Mouse (Mus musculus) embryonic fibroblast, embryonic 13.5 days (primary cell): ENCODE results near the gene Tuba3a. TPM values are rescaled to one million over a fixed set of nuclear protein-coding genes. Genes with fewer than 3 reads are reported as not detected.
"Not testable (repeated sequence)": the region's sequence is repeated elsewhere in the genome, so short reads cannot be mapped to it uniquely, and the experiment has no call there.

ENCODE experiments used
- H3K27ac ChIP-seq: 2 replicates; pipeline ENCODE4 v1.5.1; 2012; ENCODE audit warnings: low read length, control low read depth, inconsistent platforms; ENCODE audit not compliant: insufficient read depth
- H3K4me1 ChIP-seq: 2 replicates; pipeline ENCODE4 v1.6.1; 2011; ENCODE audit warnings: low read length; ENCODE audit not compliant: control insufficient read depth, insufficient read depth
- H3K4me3 ChIP-seq: 2 replicates; pipeline ENCODE4 v1.5.1; 2011; ENCODE audit warnings: mild to moderate bottlenecking, control low read depth, low read length; ENCODE audit not compliant: insufficient read depth
- CTCF ChIP-seq: IDR thresholded peaks from 2 replicates; pipeline ENCODE4 v1.5.1; 2011; ENCODE audit warnings: mild to moderate bottlenecking, control low read depth, low read length, moderate library complexity, borderline replicate concordance; ENCODE audit not compliant: insufficient read depth
- POLR2A ChIP-seq: IDR thresholded peaks from 2 replicates; pipeline ENCODE4 v1.6.1; 2011; ENCODE audit warnings: low read depth, mild to moderate bottlenecking, control low read depth, low read length, moderate library complexity
- polyA plus RNA-seq: library from polyadenylated mRNA; stranded (reverse); fragments of >200 nt; gene quantifications from 2 replicates; pipeline ENCODE4 v1.2.4, GENCODE M21; 2011; ENCODE audit warnings: low read depth; ENCODE audit not compliant: missing spikeins, insufficient read length

The Tuba3a gene
- polyA plus RNA-seq, 1 experiment = not detected

DNA sequence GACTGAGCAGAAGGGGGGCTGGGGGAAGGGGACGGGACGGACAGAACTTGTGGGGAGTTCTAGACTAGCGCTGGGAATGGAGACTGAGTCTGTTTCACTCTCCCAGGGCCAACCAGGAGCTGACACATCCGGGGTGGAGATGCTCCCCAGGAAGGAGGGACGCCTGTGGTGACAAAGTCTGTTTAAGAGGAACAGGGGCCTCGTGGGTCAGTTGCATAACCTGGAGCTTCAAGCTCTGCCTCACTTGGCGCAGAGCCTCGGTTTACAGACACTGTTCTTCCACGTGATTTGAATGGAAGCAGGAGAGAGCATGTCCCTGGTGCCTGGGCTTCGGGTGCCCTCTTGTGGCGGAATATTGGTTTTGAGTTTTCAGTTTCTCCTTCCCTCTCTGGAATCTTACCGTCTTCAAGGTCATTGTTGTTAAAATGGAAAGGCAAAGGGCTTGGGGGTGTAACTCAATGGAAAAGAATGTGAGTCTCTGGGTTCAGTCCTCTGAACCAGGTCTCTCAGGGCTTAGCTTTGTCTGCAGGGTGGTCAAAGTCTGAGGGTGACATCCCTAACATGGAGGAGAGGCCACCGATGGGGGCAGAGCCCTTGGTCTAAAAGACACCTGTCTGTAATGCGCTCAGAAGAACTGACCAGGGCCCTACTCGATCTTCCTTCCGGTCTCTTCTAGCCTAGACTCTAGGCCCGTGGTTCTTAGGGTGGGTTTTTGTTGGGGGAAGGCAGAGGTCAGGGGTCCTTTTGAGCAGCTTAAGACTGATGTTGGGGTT is 14.2 kb downstream of the Tuba3a start:
- no peaks in the 10 kb centered on the region for H3K4me1 ChIP-seq
- no peak overlapping the region for H3K27ac ChIP-seq
- TF ChIP-seq POLR2A = no peak
- TF ChIP-seq CTCF = peak; percentile 83; the same call in 1 of the 2 replicates
- H3K4me3 ChIP-seq = no peak overlapping the region

DNA sequence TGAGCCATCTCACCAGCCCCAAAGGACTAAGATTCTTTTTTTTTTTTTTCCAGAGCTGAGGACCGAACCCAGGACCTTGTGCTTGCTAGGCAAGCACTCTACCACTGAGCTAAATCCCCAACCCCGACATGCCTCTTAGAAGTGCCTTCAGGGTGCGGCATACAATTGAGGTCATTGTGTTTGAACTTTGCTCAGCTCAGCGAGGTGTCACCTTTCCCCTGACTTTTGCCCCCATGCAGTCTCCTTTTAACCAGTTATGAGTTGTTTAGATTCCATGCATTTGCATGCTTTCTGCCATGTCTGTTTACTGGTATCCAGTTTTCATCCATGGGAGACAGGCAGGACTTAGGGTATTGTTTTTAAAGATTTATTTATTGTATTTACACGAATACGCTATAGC is 17.0 kb downstream of the Tuba3a start:
- Histone ChIP-seq H3K27ac (no peak overlapping the region), H3K4me1 (no peaks in the 10 kb centered on the region), H3K4me3 (no peak overlapping the region)
- TF ChIP-seq CTCF (no peak), POLR2A (no peak)

DNA sequence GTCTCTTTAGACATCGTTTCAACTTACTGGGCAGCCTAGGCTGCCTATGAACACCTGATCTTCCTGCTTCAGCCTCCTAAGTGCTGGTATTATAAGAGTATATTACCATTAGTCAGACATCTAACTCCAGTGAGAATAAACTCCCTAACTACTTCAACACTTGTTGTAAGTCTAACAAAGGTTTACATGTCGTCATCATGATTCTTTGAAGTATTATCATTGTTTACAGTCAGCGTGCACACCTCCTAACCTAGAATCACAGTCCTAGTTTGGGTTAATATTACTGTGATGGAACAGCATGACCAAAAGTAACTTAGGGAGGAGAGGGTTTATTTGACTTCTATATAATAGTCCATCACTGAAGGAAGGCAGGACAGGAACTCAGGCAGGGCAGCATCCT is 18.4 kb downstream of the Tuba3a start:
- Histone ChIP-seq H3K4me1 (no peaks in the 10 kb centered on the region), H3K27ac (no peak overlapping the region), H3K4me3 (no peak overlapping the region)
- TF ChIP-seq CTCF (no peak), POLR2A (no peak)

DNA sequence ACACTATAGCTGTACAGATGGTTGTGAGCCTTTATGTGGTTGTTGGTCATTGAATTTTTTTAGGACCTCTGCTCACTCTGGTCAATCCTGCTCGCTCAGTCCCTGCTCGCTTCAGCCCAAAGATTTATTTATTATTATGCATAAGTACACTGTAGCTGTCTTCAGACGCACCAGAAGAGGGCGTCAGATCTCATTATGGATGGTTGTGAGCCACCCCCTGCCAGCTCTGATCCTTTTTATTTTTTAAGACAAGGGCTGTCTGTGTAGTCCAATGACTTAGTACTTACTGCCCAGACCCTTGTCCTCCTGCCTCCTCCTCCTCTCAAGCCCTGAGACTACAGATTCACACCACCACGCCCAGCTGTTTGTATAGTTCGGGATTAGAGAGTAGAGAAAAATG is 19.2 kb downstream of the Tuba3a start:
- not testable (repeated sequence) for H3K27ac ChIP-seq, H3K4me3 ChIP-seq, H3K4me1 ChIP-seq

DNA sequence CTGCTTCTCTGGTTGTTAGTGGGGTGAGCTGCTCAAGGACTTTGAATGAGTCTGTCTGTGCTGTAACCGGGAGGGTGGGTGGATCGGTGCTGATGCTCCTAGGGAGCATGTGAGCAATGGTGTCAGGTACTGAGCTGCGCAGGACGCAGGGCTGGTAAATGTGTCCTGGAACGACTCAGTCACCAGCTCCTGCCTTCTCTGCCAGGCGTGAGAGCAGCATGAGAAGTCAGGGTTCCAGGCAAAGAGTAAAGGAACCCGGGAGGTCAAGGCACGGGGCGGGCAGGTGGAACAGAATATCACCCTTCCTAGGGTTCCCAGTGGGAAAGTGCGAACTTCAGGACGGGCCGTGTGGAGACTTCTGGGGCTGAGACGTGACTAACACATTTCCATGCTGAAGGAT is 19.8 kb downstream of the Tuba3a start:
- no peak overlapping the region for H3K4me3 ChIP-seq
- no peak for TF ChIP-seq POLR2A
- TF ChIP-seq CTCF = no peak
- no peak overlapping the region for H3K27ac ChIP-seq
- no peaks in the 10 kb centered on the region for H3K4me1 ChIP-seq

DNA sequence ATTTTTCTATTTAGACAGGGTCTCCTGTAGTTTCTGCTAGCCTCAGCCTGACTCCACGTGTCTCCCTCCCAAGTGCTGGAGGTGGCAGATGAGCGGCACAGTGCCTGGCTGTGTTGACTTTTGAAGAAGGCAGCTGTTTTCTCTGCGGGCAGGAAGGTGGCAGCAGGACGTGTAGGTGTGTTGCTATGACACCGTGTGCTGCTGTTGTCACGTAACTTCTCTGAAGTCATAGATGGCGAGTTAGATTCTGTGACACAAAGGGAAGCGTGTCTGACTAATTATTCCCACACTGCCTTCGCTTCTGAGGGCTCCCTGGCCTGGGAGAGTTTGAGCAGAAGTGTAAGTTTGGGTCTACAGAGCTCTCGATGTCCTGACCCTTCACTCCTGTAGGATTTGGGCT is 20.6 kb downstream of the Tuba3a start:
- no peak overlapping the region for H3K4me3 ChIP-seq
- TF ChIP-seq CTCF (no peak), POLR2A (no peak)
- H3K4me1 ChIP-seq = no peaks in the 10 kb centered on the region
- H3K27ac ChIP-seq = no peak overlapping the region

DNA sequence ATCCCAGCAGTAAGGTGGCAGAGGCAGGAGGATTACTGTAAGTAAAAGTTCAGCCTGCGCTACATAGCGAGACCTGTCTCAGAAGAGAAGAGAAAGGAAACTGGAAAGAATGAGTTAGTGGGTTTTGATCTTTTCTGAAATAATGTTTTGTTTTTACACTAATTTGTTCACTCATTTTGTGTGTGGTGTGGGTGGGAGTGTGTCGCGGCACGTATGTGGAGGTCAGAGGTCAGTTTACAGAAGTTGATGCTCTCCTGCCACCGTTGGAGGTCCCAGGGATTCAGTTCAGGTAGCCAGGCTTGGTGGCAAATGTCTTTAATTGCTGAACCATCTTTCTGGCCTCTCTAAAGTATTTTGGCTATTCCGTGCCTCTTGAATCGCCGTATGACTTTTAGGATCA is 21.6 kb downstream of the Tuba3a start:
- Histone ChIP-seq H3K4me3 (no peak overlapping the region), H3K27ac (no peak overlapping the region), H3K4me1 (no peaks in the 10 kb centered on the region)
- no peak for TF ChIP-seq POLR2A
- TF ChIP-seq CTCF = no peak

DNA sequence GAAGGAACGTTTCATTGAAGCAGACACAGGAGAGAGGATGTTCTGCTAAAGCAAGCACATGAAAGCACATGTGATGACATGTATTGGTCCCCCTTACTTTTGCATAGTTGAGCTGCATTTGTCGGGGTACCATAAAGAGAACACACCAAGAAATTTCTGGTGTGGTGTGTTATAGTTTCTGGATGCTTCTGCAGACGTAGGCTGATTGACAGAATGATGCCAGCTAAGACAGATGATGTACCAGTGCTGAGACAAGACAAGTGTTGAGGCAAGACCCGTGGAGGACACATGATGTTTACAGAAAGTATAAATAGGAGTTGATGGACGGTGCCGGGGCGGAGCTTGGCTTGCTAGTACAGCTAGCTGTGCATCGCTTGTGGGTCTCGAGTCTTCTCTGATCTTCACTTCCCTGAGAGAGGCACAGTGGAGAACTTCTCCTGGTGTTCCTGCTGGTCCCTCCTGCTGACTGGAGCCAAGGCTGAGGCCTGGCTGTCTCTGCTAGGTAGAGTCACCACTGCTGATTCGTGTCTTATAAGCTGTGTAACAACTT is 25.8 kb downstream of the Tuba3a start:
- Histone ChIP-seq H3K4me3 (no peak overlapping the region), H3K4me1 (peaks cover 8% of the 10 kb centered on the region; the same call in 1 of the 2 replicates), H3K27ac (no peak overlapping the region)
- TF ChIP-seq CTCF = no peak
- TF ChIP-seq POLR2A = no peak

DNA sequence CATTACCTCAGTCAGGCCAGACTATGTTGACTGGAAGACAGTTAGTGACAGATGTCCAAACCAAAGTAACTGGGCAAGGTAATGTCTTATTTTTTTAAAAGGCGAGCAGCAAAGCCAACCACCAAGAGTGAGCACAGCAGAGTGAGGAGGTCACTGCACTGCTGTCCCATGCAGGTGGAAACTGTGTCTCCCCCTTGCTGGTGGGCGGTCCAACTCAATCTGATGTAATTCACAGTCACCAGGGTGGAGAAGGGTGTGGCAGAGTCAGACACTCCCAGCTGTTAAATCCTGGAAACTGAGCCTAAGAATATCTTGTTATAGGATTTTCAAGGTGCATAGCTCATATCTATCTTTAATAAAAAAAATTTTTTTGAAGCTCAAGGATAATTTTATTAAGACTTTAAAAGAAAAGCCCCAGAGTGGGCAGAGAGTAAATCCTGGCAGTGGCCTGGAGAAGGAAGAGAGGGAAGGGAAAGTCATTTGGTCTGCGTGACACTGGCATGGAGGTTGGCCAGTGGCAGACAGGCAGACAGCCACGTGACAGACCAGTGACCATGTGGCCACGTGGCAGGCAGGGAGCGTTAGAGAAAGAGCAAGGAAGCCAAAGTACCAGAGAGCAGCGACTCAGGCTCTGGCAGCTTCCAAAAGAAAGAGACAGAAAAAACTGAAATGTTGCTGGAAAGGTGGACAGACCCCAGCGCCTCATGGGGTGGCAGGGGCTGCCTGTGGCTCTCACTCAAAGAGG is 29.4 kb downstream of the Tuba3a start:
- H3K4me1 ChIP-seq = peaks cover 8% of the 10 kb centered on the region; the same call in 1 of the 2 replicates
- H3K4me3 ChIP-seq = no peak overlapping the region
- TF ChIP-seq CTCF (no peak), POLR2A (no peak)
- H3K27ac ChIP-seq = peak overlapping the region; percentile 49

DNA sequence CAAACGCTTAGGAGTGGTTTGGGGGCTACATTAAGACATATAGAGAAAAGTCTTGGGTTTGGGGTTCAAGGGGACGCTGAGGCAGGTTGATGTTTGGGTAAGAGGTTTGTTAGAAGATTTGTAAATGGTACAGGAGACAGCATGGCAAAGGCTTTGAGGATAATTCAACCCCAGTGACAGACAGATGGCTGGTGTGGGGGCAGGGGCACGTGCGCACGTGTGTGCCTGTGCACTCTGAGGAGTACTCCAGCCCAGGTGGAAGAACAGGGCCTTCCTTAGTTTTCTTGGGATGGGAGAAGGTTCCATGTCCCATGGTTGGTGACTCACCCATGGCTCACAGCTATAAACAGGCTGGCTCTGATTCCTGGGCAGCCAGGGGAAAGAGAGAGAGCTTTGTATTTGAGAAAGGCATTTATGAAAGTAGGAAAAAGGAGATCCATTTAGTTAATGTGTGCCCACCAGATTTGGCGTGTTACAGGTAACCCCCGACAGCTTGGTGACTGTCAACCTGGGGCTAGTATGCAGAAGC is 30.3 kb downstream of the Tuba3a start:
- peak overlapping the region; percentile 49 for H3K27ac ChIP-seq
- H3K4me3 ChIP-seq = no peak overlapping the region
- TF ChIP-seq CTCF (no peak), POLR2A (no peak)
- peaks cover 8% of the 10 kb centered on the region; the same call in 1 of the 2 replicates for H3K4me1 ChIP-seq
